Mouse (Mus musculus) cortical plate, adult 2 months (tissue): ENCODE results near the gene Kcne1. TPM values are rescaled to one million over a fixed set of nuclear protein-coding genes. Genes with fewer than 3 reads are reported as not detected.
A peak's percentile ranks its signal among the peaks of the same experiment; 100 is the strongest.

ENCODE experiments used
- H3K27ac ChIP-seq: fragments of 200-500 bp; 2 replicates; pipeline ENCODE4 v1.5.1; 2012; ENCODE audit warnings: low read length, control low read depth, inconsistent platforms; ENCODE audit not compliant: insufficient read depth
- H3K4me1 ChIP-seq: fragments of 200-500 bp; 2 replicates; pipeline ENCODE4 v1.6.1; 2011; ENCODE audit warnings: low read length; ENCODE audit not compliant: control insufficient read depth, insufficient read depth
- H3K4me3 ChIP-seq: fragments of 200-500 bp; 2 replicates; pipeline ENCODE4 v1.5.1; 2011; ENCODE audit warnings: mild to moderate bottlenecking, low read length, control low read depth; ENCODE audit not compliant: insufficient read depth
- CTCF ChIP-seq: fragments of 200-500 bp; IDR thresholded peaks from 2 replicates; pipeline ENCODE4 v1.5.1; 2011; ENCODE audit warnings: mild to moderate bottlenecking, control low read depth, low read length; ENCODE audit not compliant: insufficient read depth; ENCODE audit errors: extremely low read depth
- POLR2A ChIP-seq: fragments of 200-500 bp; IDR thresholded peaks from 2 replicates; pipeline ENCODE4 v1.6.1; 2011; ENCODE audit warnings: mild to moderate bottlenecking, low read length, control low read depth; ENCODE audit not compliant: insufficient read depth; ENCODE audit errors: extremely low read depth
- polyA plus RNA-seq: library from polyadenylated mRNA; depleted of rRNA; stranded (reverse); fragments of >200 nt; gene quantifications from 2 replicates; pipeline ENCODE4 v1.2.3, GENCODE M21; 2012

The Kcne1 gene
- polyA plus RNA-seq, 1 experiment, result not detected

DNA sequence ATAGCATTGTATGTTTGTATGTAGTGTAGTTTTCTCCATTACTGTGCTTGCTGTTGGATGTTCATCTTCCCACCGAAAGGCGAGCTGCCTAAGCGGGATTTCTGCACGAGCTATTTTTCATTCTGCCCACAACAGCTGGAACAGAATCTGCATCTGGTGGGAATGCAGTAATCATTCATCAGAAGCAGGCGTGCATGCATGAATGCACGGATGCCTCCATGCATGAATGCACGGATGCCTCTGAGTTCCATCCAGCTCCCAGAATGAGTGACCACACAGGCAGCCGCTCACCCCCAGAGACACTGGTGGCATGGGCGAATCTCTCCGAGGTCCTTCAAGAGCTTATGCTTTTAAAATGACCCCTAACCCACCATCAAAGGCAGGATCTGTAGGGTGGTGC, 1.7 kb downstream of the Kcne1 start:
- H3K4me1 ChIP-seq, result no peaks in the 10 kb centered on the region
- no peak overlapping the region for H3K4me3 ChIP-seq
- TF ChIP-seq POLR2A (no peak), CTCF (no peak)
- H3K27ac ChIP-seq, result no peak overlapping the region

DNA sequence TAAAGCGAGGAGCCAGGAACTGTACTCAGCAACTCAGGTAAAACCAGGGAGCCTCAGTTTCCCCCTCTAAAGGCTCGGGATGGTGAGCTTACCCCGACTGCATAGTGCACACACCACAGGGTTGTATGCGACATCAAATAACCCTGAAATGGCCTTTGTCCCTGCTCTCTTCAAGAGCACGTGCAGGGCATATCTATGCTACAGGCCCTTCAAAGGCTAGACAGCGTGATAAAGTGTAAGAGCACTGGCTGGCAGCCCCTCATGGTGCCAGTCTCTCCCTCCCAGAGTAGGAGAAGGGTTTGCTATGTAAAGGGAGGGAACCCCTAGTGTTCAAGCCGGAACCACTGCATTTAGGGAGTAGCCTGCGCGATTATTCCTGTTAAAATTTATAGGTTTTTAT, 2.2 kb downstream of the Kcne1 start:
- H3K4me3 ChIP-seq, result no peak overlapping the region
- no peak for TF ChIP-seq POLR2A
- no peak for TF ChIP-seq CTCF
- no peaks in the 10 kb centered on the region for H3K4me1 ChIP-seq
- H3K27ac ChIP-seq, result no peak overlapping the region

DNA sequence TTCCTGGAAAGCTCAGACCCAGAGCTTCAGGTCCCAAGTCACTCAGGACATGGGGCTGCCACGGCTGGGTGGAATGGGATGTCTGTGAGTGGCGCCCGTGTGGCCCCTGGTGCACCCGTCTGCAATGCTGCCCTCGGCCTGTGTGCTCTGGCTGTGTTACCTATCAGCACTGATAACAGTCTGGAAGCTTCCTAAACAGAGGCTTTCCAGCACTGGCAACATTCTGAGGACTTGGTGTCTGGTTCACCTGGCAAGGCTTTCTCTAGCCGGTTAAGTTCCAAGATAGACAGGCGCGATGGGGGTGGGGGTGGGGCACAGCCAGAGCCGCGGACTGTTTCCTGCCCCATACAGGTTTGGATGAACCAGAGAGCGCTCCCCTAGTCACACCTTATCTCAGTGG, 3.3 kb downstream of the Kcne1 start:
- Histone ChIP-seq H3K27ac (no peak overlapping the region), H3K4me1 (no peaks in the 10 kb centered on the region), H3K4me3 (no peak overlapping the region)
- TF ChIP-seq POLR2A, result no peak

DNA sequence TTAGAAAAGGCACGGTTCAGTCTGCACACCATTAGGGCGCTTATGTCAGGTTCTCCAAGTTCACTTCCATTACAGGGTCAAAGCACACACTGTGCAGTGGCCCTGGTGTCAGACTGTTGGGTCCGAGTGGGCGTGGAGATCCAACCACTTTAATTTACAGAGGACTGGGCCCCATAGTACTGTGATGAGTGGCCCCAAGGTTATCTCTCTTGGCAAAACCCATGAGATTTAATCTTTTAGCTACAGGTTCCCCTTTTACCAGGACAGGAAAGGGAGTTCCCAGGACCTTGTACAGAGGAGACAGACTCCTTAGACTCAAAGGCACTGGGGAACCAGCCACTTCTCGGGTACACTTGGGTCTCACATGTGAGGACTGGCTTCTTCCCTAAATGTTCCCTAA, 3.9 kb downstream of the Kcne1 start:
- Histone ChIP-seq H3K4me1 (no peaks in the 10 kb centered on the region), H3K4me3 (no peak overlapping the region), H3K27ac (no peak overlapping the region)
- TF ChIP-seq CTCF (no peak), POLR2A (no peak)

DNA sequence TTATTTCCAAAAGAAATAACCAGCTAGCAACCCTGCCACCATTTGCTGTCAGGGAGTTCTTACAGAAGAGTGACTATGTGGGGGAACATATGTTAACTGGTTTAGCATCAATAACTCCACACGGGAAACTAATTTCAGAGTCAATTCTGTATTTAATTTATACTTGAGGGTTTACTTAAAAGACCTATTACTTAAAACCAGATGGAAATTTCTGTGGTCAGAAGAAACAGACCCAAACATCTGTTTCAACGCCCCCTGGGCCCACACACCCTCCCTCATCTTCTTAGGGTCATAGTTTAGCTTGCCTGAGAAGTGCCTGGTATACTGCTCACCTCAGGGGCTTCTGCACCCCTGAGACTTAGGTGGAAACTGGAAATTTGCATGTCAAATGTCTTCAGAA, 5.4 kb downstream of the Kcne1 start:
- TF ChIP-seq POLR2A, result no peak
- no peak for TF ChIP-seq CTCF
- H3K4me1 ChIP-seq, result no peaks in the 10 kb centered on the region
- no peak overlapping the region for H3K4me3 ChIP-seq
- H3K27ac ChIP-seq, result no peak overlapping the region

DNA sequence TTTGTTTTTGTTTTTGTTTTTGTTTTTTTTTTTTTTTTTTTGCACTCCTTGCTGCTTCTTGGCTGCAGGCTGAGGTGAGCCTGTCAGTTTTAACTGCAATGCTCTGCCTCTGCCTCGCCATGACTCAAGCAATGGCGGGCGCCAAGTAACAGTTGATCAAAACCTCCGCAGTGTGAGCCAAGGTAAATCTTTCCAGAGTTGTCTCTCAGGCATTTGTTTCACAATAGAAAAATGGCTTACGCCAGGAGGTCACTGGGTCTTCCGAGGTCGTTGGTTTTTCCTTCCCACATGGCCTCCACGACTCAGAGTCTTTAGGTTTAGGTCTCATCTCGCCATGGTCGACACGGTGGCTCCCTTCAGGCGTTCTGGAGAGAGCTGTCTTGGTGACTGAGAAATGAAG, 6.0 kb downstream of the Kcne1 start:
- no peak overlapping the region for H3K27ac ChIP-seq
- H3K4me3 ChIP-seq, result no peak overlapping the region
- H3K4me1 ChIP-seq, result no peaks in the 10 kb centered on the region
- TF ChIP-seq CTCF, result no peak
- no peak for TF ChIP-seq POLR2A

DNA sequence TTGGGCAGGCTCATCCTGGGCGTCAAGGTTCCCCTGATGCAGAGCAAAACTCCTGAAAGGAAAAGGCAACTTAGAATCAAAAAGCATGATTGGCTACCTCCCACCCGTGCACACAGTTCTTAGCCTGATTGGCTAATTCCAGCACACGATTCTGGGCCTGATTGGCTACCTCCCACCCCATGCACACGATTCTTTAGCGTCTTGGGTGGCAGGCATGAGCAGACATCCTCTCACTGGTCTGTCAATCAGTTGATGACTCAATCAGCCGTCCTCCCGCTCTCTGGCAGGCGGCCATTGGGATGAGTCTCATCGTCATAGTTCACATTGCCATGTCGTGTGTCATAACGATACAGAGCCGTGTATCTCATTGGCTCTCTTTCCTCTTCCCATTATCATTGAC, 10.3 kb downstream of the Kcne1 start:
- no peak overlapping the region for H3K4me3 ChIP-seq
- TF ChIP-seq POLR2A, result no peak
- TF ChIP-seq CTCF, result no peak
- no peaks in the 10 kb centered on the region for H3K4me1 ChIP-seq
- no peak overlapping the region for H3K27ac ChIP-seq

DNA sequence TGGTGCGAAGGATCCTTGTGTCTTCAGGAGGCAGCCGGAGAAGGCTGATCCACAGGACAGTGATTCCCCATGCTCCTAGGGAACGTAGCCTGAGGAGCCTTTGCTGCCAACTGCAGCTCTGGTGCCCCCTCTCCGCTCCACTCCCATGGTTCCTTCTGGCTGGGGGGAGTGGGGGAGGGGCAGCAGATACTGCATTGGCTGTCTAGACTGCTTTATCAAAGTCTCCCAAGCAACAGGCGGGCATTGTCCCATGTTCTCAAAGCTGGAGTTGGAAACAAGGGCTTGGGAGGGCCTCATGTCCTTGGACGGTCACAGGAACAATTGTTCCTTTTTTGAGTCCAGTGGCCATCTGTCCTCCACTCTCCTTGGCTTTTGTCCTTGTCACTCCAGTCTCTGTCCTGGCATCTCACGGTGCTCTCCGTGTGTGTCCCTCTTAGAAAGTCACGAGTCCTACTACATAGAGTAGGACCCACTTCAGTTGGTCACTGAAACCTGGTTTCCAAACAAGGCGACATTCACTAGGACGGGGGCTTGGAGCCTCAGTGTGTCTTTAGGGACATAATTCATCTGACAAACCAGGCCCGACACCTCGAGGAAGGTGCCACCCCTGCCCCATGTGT, 12.9 kb downstream of the Kcne1 start:
- TF ChIP-seq POLR2A (no peak), CTCF (no peak)
- no peaks in the 10 kb centered on the region for H3K4me1 ChIP-seq
- no peak overlapping the region for H3K27ac ChIP-seq
- H3K4me3 ChIP-seq, result no peak overlapping the region

DNA sequence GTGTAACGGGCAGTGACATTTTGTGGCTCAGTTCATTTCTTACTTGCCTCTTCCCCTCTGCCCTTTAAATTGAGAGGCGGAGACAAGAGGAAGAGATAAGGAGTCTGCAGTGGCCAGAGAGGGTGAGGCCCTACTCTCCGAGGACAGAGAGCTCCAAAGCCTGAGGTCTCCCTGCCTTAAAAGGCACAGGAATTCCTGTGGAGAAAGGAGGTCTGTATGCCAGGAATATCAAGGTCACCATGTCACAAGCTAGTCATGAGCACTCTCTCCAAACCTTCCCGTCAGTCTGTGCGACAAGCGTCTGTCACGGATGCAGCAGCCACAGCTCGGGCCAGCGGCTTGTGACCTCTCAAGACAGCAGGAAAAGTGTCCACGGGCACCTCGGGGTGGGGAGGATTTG, 14.1 kb downstream of the Kcne1 start:
- no peaks in the 10 kb centered on the region for H3K4me1 ChIP-seq
- no peak overlapping the region for H3K4me3 ChIP-seq
- H3K27ac ChIP-seq, result no peak overlapping the region
- no peak for TF ChIP-seq CTCF
- no peak for TF ChIP-seq POLR2A

DNA sequence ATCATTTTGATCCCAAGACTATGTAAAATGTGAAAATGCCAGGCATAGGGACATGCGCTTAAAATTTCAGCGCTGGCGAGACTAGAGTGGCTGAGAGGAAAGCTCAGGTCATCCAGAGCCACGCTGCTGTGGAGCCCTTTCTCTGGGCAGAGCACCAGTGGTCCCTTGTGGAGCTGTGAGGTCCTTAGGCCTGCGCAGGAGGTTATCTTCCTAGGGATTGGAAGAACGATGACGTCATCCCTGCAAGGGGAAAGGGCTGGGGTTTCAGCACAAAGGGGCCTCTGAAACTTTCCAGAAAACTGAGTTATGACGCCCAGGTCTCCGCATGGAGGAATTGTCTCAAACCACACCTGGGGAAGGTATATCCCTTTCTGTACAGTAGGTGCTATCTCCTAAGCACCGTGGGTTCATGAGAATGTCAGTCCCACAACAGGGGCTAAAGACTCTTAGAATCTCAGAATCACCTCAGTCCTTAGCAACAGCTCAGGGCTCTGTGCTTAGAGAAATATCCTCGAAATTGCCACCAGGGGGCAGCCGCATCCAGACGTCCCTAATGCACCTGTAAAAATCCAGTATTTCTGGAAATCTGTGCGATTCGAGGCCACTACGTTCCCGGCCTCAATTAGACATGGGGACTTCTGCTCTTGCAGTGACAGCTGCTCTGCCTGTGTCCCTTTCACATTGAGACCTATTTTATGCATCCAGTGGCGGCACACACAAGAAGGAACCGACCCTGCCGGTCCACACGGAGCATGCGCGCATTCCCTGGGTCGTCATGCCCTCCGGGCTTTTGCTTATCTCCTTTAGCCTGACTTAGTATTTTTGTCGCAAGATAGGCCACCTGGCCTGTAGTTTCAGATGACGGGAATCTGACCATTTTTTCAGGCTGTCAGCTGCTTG, 18.4 kb downstream of the Kcne1 start:
- peak overlapping the region; percentile 5; the same call in 1 of the 2 replicates for H3K4me3 ChIP-seq
- no peaks in the 10 kb centered on the region for H3K4me1 ChIP-seq
- no peak overlapping the region for H3K27ac ChIP-seq
- TF ChIP-seq POLR2A (no peak), CTCF (peak; percentile 79)

DNA sequence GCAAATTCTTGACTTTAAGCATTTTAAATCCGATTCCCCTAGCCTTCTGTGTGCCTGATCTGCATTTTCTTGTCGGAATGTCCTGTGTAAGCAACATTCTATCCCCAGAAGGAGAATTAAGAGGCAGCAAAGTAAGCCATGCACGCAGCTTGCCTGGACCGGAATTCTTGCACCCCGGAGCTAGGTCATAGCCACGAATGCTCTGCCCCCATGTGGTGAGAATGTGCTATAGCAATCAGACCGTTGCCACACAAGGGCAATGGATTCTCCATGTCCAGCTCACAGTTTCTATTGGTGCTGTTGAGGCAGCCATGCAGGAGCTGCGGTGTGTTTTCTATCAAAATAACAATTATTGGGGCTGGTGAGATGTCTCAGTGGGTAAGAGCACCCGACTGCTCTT, 23.0 kb downstream of the Kcne1 start:
- Histone ChIP-seq H3K4me3 (no peak overlapping the region), H3K27ac (no peak overlapping the region), H3K4me1 (no peaks in the 10 kb centered on the region)
- TF ChIP-seq POLR2A (no peak), CTCF (peak; percentile 93)
